Mouse (Mus musculus): ENCODE measurements around the gene Tstd3. TPM values are rescaled to one million over a fixed set of nuclear protein-coding genes. Genes with fewer than 3 reads are reported as not detected.

Tstd3 gene
- total and polyA plus RNA-seq, 3 experiments = 24.6 to 51.0 (median 39.9) TPM

- no peak overlapping the region for H3K4me2 ChIP-seq (ENCODE audit: insufficient read depth, low read depth, poor library complexity, severe bottlenecking)
- peak; percentile 78 for TF ChIP-seq MAFK (IDR thresholded peaks at IDR 0.05; ENCODE audit: insufficient replicate concordance, low read length)
- TF ChIP-seq CTCF (conservative IDR thresholded peaks at IDR 0.05 in 1 of 2, IDR thresholded peaks at IDR 0.05 in 1 of 2; ENCODE audit: low read depth in 2 of 2, low read length in 2 of 2) = no peak
- TF ChIP-seq SMC3 (IDR thresholded peaks at IDR 0.05; ENCODE audit: low read depth, low read length) = no peak
- no peak overlapping the region for H3K9ac ChIP-seq (ENCODE audit: insufficient read depth, low read depth)
- peaks cover 42 to 86% of the 10 kb centered on the region in 2 experiments for H3K36me3 ChIP-seq (replicated peaks in 1 of 2; ENCODE audit: control insufficient read depth in 1 of 2, insufficient read depth in 1 of 2, low read length in 1 of 2)
- H3K9me3 ChIP-seq (replicated peaks; ENCODE audit: low read length) = no peaks in the 10 kb centered on the region
- no peak overlapping the region for H3K27ac ChIP-seq (ENCODE audit: insufficient read depth, low read depth)
- no peak for DNase-seq (ENCODE audit: extremely low read depth)
- dilution Hi-C loops (cut with MboI; ENCODE audit: extremely low pct_ligation_motif_present, extremely low pct_unique_long_range_greater_than_20kb, low sequenced_read_pairs) = no loop called here
- no peaks in the 10 kb centered on the region for H3K27me3 ChIP-seq (replicated peaks)
- no peak overlapping the region for H3K4me3 ChIP-seq (replicated peaks in 1 of 3; ENCODE audit: low read depth in 2 of 3, low read length in 2 of 3, poor library complexity in 1 of 3)
- no peaks in the 10 kb centered on the region for H3K4me1 ChIP-seq (ENCODE audit: control insufficient read depth in 1 of 2, insufficient read depth in 2 of 2)
- in situ Hi-C loops (cut with MboI; ENCODE audit: low pct_ligation_motif_present, low pct_unique_long_range_greater_than_20kb, low sequenced_read_pairs) = no loop called here
- no peaks in the 10 kb centered on the region for H3K79me2 ChIP-seq (replicated peaks; ENCODE audit: control insufficient read depth, extremely low read depth, insufficient read depth, poor library complexity, severe bottlenecking)
Observed at GRCm38 (mm10) chr4:21812635-21813034, 45.6 kb upstream of the Tstd3 start.

- Histone ChIP-seq H3K27me3 (replicated peaks) (no peaks in the 10 kb centered on the region), H3K9me3 (replicated peaks; ENCODE audit: low read length) (no peaks in the 10 kb centered on the region), H3K4me3 (replicated peaks in 1 of 3; ENCODE audit: low read depth in 2 of 3, low read length in 2 of 3, poor library complexity in 1 of 3) (no peak overlapping the region), H3K9ac (ENCODE audit: insufficient read depth, low read depth) (no peak overlapping the region), H3K4me2 (ENCODE audit: insufficient read depth, low read depth, poor library complexity, severe bottlenecking) (no peak overlapping the region), H3K36me3 (replicated peaks in 1 of 2; ENCODE audit: control insufficient read depth in 1 of 2, insufficient read depth in 1 of 2, low read length in 1 of 2) (peaks cover 32 to 83% of the 10 kb centered on the region in 2 experiments), H3K27ac (ENCODE audit: insufficient read depth, low read depth) (no peak overlapping the region), H3K4me1 (ENCODE audit: control insufficient read depth in 1 of 2, insufficient read depth in 2 of 2) (no peaks in the 10 kb centered on the region), H3K79me2 (replicated peaks; ENCODE audit: control insufficient read depth, extremely low read depth, insufficient read depth, poor library complexity, severe bottlenecking) (no peaks in the 10 kb centered on the region)
- dilution Hi-C loops (cut with MboI; ENCODE audit: extremely low pct_ligation_motif_present, extremely low pct_unique_long_range_greater_than_20kb, low sequenced_read_pairs) = no loop called here
- DNase-seq (ENCODE audit: extremely low read depth) = no peak
- no peak for TF ChIP-seq POLR2AphosphoS2 (IDR thresholded peaks at IDR 0.05; ENCODE audit: low read depth, low read length)
- no peak for TF ChIP-seq KAT2A (IDR thresholded peaks at IDR 0.05; ENCODE audit: insufficient replicate concordance, low read length)
- TF ChIP-seq CHD2 (IDR thresholded peaks at IDR 0.05; ENCODE audit: low read length) = no peak
- TF ChIP-seq GABPA (IDR thresholded peaks at IDR 0.05; ENCODE audit: insufficient replicate concordance, low read depth, low read length) = no peak
- TF ChIP-seq PAX5 (IDR thresholded peaks at IDR 0.05; ENCODE audit: low read length) = no peak
- TF ChIP-seq MAZ (IDR thresholded peaks at IDR 0.05; ENCODE audit: low read depth, low read length) = no peak
- TF ChIP-seq ZMIZ1 (IDR thresholded peaks at IDR 0.05; ENCODE audit: low read depth, low read length) = no peak
- TF ChIP-seq HCFC1 (IDR thresholded peaks at IDR 0.05; ENCODE audit: low read depth, low read length) = no peak
- TF ChIP-seq NELFE (IDR thresholded peaks at IDR 0.05; ENCODE audit: low read depth, low read length) = no peak
- in situ Hi-C loops (cut with MboI; ENCODE audit: low pct_ligation_motif_present, low pct_unique_long_range_greater_than_20kb, low sequenced_read_pairs) = no loop called here
Observed at GRCm38 (mm10) chr4:21810608-21811007, 43.6 kb upstream of the Tstd3 start.

GRCm38 (mm10) chr4:21807204-21807603, 40.2 kb upstream of the Tstd3 start:
- peaks cover 46 to 84% of the 10 kb centered on the region in 2 experiments for H3K36me3 ChIP-seq (replicated peaks in 1 of 2; ENCODE audit: control insufficient read depth in 1 of 2, insufficient read depth in 1 of 2, low read length in 1 of 2)

More at GRCm38 (mm10) chr4:21807204-21807603, 40.2 kb upstream of the Tstd3 start:
- Histone ChIP-seq H3K27me3 (replicated peaks) (no peaks in the 10 kb centered on the region), H3K4me1 (ENCODE audit: control insufficient read depth in 1 of 2, insufficient read depth in 2 of 2) (no peaks in the 10 kb centered on the region), H3K79me2 (replicated peaks; ENCODE audit: control insufficient read depth, extremely low read depth, insufficient read depth, poor library complexity, severe bottlenecking) (no peaks in the 10 kb centered on the region), H3K9ac (ENCODE audit: insufficient read depth, low read depth) (no peak overlapping the region), H3K27ac (ENCODE audit: insufficient read depth, low read depth) (no peak overlapping the region), H3K4me3 (replicated peaks in 1 of 3; ENCODE audit: low read depth in 2 of 3, low read length in 2 of 3, poor library complexity in 1 of 3) (no peak overlapping the region), H3K4me2 (ENCODE audit: insufficient read depth, low read depth, poor library complexity, severe bottlenecking) (no peak overlapping the region), H3K9me3 (replicated peaks; ENCODE audit: low read length) (no peaks in the 10 kb centered on the region)
- TF ChIP-seq ZNF384 (IDR thresholded peaks at IDR 0.05; ENCODE audit: low read depth, low read length) (no peak), JUND (conservative IDR thresholded peaks at IDR 0.05; ENCODE audit: low read depth, low read length) (no peak)
- dilution Hi-C loops (cut with MboI; ENCODE audit: extremely low pct_ligation_motif_present, extremely low pct_unique_long_range_greater_than_20kb, low sequenced_read_pairs) = no loop called here
- DNase-seq (ENCODE audit: extremely low read depth) = no peak
- in situ Hi-C loops (cut with MboI; ENCODE audit: low pct_ligation_motif_present, low pct_unique_long_range_greater_than_20kb, low sequenced_read_pairs) = no loop called here
